Mouse (Mus musculus) intestine, postnatal 0 days (tissue): Measurements from ENCODE around the gene Aim2. TPM values are rescaled to one million over a fixed set of nuclear protein-coding genes. Genes with fewer than 3 reads are reported as not detected.

Source experiments
- ATAC-seq: fragments of 200-750 bp; cut with Nextera tagmentation; 2 replicates; pipeline ENCODE4 v1.8.0; 2017; ENCODE audit warnings: mild to moderate bottlenecking, moderate TSS enrichment, moderate library complexity
- H3K27ac ChIP-seq: fragments of 300-500 bp; sonication (generic); 2 replicates; pipeline ENCODE4 v1.5.1; 2014; ENCODE audit warnings: mild to moderate bottlenecking, low read depth, low read length, moderate library complexity
- H3K27me3 ChIP-seq: fragments of 300-500 bp; sonication (generic); replicated peaks from 2 replicates; pipeline ENCODE4 v1.6.1; 2014; ENCODE audit warnings: low read length, mixed read lengths; ENCODE audit not compliant: control insufficient read depth, insufficient read depth
- H3K36me3 ChIP-seq: fragments of 300-500 bp; sonication (generic); 2 replicates; pipeline ENCODE4 v1.6.1; 2014; ENCODE audit warnings: mild to moderate bottlenecking, moderate library complexity; ENCODE audit not compliant: control insufficient read depth, insufficient read depth
- H3K4me1 ChIP-seq: fragments of 300-500 bp; sonication (generic); replicated peaks from 2 replicates; pipeline ENCODE4 v1.6.1; 2014; ENCODE audit warnings: antibody characterized with exemption, low read length, mixed read lengths; ENCODE audit not compliant: control insufficient read depth, insufficient read depth
- H3K4me2 ChIP-seq: fragments of 300-500 bp; sonication (generic); replicated peaks from 2 replicates; pipeline ENCODE4 v1.6.1; 2014; ENCODE audit warnings: low read depth, mild to moderate bottlenecking, moderate library complexity
- H3K4me3 ChIP-seq: fragments of 300-500 bp; sonication (generic); 2 replicates; pipeline ENCODE4 v1.5.1; 2014; ENCODE audit warnings: low read depth, low read length
- H3K9ac ChIP-seq: fragments of 300-500 bp; sonication (generic); 2 replicates; pipeline ENCODE4 v1.6.1; 2014; ENCODE audit warnings: mild to moderate bottlenecking, low read depth, low read length
- H3K9me3 ChIP-seq: fragments of 300-500 bp; sonication (generic); 2 replicates; pipeline ENCODE4 v1.6.1; 2016; ENCODE audit warnings: mixed run types; ENCODE audit not compliant: control insufficient read depth
- CTCF ChIP-seq: sonication (generic); IDR thresholded peaks from 2 replicates; pipeline ENCODE4 v1.5.1; 2016; ENCODE audit warnings: low read depth, mild to moderate bottlenecking, control low read depth, antibody characterized with exemption, moderate library complexity
- WGBS: fragments of 180-500 bp; shearing (Covaris S2); extraction: QIAGEN DNeasy Blood & Tissue Kit; methylation state at CpG from one replicate; pipeline ENCODE4 v1.1.7; 2014; 5-methylcytosine and 5-hydroxymethylcytosine counted together
- polyA plus RNA-seq: library from polyadenylated mRNA; unstranded; fragments of >200 nt; fragmentation: Nextera tagmentation; extraction: Ambion mirVana; gene quantifications from 2 replicates; pipeline ENCODE4 v1.2.1, GENCODE M21; 2015

Aim2 gene
- polyA plus RNA-seq, 1 experiment from 2014 or later: 3.1 TPM

DNA sequence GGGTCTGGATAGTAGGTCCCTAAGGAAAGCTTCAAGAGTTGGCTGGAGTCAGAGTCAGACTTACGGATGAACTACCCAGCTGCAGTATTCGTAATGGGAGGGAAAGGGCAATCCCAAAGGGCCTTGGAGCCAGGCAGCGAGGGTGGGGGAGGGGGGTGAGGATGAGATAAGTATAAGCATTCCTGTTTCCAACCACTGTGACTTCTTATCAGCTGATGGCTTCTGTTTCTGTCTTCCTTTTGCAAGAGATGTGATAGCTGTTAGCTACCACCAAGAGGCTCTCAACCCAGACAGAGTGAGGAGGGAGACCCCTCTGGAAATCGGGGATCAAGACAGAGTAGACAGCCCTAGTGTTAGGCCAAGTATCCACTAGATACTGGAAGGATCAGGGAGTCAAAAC is 21.5 kb upstream of the Aim2 start:
- Histone ChIP-seq H3K27ac (no peak overlapping the region), H3K36me3 (no peaks in the 10 kb centered on the region), H3K4me2 (no peak overlapping the region), H3K9me3 (no peaks in the 10 kb centered on the region), H3K4me3 (no peak overlapping the region), H3K27me3 (no peaks in the 10 kb centered on the region), H3K4me1 (no peaks in the 10 kb centered on the region), H3K9ac (no peak overlapping the region)
- TF ChIP-seq CTCF: no peak
- no peak for ATAC-seq
- WGBS: 27% methylated on average over 4 of the region's 4 CpGs

DNA sequence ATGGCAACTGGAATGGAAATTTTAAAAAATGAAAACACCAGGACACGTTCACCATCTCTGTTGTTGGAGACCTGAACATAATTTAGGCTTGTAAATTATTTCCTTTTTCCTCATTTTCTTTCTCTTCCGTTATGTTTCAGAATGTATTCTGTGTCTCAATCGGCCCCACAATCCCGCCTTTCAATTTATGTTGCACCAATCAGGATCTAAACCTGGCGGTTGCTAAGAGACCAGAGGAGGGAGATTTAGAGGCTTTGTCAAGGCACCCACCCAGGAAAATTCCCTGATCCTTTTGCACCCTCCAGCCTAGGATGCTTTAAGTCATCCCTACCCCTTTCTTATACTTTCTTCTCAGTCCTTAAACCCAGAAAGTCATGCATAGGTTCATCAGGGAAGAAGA is 20.9 kb upstream of the Aim2 start:
- no peak overlapping the region for H3K27ac ChIP-seq

DNA sequence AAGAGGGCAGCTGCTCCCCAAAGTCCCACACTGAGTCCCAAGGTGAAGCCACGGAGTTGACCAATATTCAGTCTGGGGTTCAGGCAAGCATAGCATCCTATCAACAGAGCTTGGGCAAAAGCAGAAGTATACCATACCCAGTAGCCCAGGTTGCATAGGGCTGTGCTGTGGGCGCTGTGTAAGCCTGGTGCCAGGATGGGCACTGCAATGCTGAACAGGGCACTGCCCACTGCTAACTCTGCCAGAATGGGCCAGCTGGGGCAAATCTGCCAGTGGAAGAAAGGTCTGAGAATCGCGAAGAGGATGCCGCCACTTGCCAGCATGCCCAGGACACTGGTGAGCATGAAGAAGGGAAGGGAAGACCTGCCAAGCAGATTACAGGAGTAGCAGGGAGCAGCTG is 18.3 kb upstream of the Aim2 start:
- no peaks in the 10 kb centered on the region for H3K9me3 ChIP-seq
- H3K36me3 ChIP-seq: no peaks in the 10 kb centered on the region
- no peaks in the 10 kb centered on the region for H3K27me3 ChIP-seq
- no peaks in the 10 kb centered on the region for H3K4me1 ChIP-seq
- H3K4me3 ChIP-seq: no peak overlapping the region
- H3K27ac ChIP-seq: no peak overlapping the region
- H3K9ac ChIP-seq: no peak overlapping the region
- no peak for ATAC-seq
- TF ChIP-seq CTCF: no peak
- H3K4me2 ChIP-seq: no peak overlapping the region
- WGBS: 87% methylated on average over 5 of the region's 5 CpGs

More for the DNA sequence above, 20.9 kb upstream of the Aim2 start:
- Histone ChIP-seq H3K9ac (no peak overlapping the region), H3K4me1 (no peaks in the 10 kb centered on the region), H3K9me3 (no peaks in the 10 kb centered on the region), H3K4me3 (no peak overlapping the region), H3K4me2 (no peak overlapping the region), H3K36me3 (no peaks in the 10 kb centered on the region), H3K27me3 (no peaks in the 10 kb centered on the region)
- 77% methylated on average over 5 of the region's 5 CpGs for WGBS
- no peak for TF ChIP-seq CTCF
- ATAC-seq: no peak

DNA sequence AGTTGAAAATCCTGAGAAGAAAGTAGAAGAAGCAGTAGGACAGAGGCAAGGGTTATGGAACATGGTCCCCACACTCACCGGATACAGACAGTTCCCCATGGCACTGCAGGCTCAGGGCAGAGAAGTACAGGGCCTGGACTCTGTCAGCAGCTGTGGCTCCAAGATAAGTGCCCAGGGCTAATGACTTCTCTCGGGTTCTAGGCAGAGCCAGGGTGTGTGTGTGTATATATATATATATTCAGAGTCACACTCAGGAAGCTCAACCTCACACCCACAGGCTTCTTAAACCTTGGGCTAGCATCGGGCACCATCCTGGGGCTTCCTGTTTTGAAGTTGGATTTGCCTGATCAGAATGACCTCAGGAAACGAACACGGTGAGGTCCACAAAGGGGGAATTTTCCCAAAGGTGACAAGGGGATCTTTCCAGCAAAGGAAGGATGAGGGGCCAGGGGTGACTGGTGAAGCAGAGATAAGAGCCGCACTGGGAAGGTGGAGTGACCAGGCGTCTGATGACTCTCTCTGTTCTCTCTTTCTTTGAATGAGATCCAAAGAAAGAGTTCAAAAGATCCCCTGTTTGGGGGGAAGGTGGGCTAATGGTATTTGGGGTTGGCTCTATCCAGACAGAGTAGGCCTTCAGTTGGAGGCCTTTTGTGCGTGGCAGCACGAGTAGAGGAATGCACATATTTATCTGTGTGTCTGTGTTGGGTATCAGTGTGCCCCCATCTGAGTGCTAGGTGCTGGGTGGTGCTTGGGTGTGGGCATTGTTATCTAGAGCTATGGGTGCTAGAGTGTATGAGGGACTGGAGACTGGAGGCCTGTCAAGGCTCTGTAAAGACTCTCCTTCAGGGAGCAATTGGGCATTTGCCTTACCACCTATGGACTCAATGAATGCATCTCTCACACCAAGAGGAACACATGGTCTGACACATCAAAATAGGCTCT is 17.1 kb upstream of the Aim2 start, which contains the start of gene Ackr1:
Ackr1 (minus strand) TSS at position 439 of the 942 bp plus-strand sequence.
- TF ChIP-seq CTCF: no peak
- Histone ChIP-seq H3K9ac (no peak within 1 kb of the TSS), H3K4me3 (no peak within 1 kb of the TSS), H3K9me3 (no peaks in the 10 kb centered on the region), H3K27me3 (no peaks in the 10 kb centered on the region), H3K4me1 (no peaks in the 10 kb centered on the region), H3K27ac (no peak within 1 kb of the TSS), H3K36me3 (no peaks in the 10 kb centered on the region), H3K4me2 (no peak within 1 kb of the TSS)
- no peak for ATAC-seq
- 63% methylated on average over 9 of the region's 9 CpGs for WGBS

DNA sequence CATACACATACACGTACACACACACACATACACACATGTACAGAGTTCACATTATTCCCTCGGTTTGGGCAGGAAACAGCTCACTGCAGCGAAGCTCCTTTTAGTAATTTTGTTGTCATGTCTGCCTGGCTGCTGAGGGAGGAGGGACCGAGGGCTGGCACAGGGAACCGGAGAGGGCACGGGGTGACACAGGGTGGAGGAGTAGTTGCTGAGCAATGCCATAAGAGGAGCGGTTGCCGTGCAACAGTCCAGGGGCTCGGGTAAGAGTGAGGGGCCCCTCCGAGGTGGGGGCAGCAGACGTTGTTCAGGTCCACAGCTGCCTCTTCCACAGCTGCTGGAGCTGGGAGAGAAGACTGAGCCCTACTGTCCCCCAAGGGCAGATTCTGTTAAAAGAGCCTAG is 14.8 kb upstream of the Aim2 start:
- H3K4me2 ChIP-seq: no peak overlapping the region
- no peaks in the 10 kb centered on the region for H3K4me1 ChIP-seq
- WGBS: 40% methylated on average over 11 of the region's 11 CpGs
- no peaks in the 10 kb centered on the region for H3K27me3 ChIP-seq
- no peak for ATAC-seq
- no peak for TF ChIP-seq CTCF
- H3K9ac ChIP-seq: no peak overlapping the region
- no peak overlapping the region for H3K4me3 ChIP-seq
- no peaks in the 10 kb centered on the region for H3K9me3 ChIP-seq
- no peak overlapping the region for H3K27ac ChIP-seq
- H3K36me3 ChIP-seq: no peaks in the 10 kb centered on the region

DNA sequence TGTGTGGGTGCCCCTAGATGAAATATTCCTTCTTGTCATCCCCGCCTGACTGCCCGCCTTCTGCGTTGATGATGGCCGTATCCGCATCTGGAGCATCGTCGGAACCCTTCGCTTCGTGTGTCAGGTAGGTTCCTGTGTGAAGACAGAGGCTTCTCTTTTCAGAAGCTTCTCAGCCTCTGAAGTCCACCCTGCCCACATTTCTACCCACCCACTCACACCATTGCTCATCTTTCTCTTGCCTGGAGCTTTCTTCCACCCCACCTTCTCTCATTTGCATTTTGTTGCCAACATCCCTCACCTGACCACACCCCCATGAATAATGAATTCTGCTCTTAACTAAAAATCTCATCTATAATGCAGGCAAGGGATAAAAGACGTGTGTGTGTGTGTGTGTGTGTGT is 13.7 kb upstream of the Aim2 start:
- H3K4me3 ChIP-seq: no peak overlapping the region
- no peaks in the 10 kb centered on the region for H3K27me3 ChIP-seq
- no peak overlapping the region for H3K4me2 ChIP-seq
- H3K9ac ChIP-seq: no peak overlapping the region
- ATAC-seq: no peak
- H3K4me1 ChIP-seq: no peaks in the 10 kb centered on the region
- WGBS: 93% methylated on average over 10 of the region's 10 CpGs
- H3K9me3 ChIP-seq: no peaks in the 10 kb centered on the region
- H3K36me3 ChIP-seq: no peaks in the 10 kb centered on the region
- H3K27ac ChIP-seq: no peak overlapping the region
- no peak for TF ChIP-seq CTCF
